Mouse (Mus musculus) heart, embryonic 16.5 days (tissue): ENCODE results near the gene Plcg2. TPM values are rescaled to one million over a fixed set of nuclear protein-coding genes. Genes with fewer than 3 reads are reported as not detected.

Source experiments
- ATAC-seq: fragments of 200-750 bp; cut with Nextera tagmentation; replicated peaks from 2 replicates; pipeline ENCODE4 v1.8.0; 2017; ENCODE audit warnings: moderate number of reproducible peaks; ENCODE audit not compliant: insufficient read depth, low FRiP score; ENCODE audit errors: extremely low read depth
- H3K27ac ChIP-seq: fragments of 300-500 bp; sonication (generic); 2 replicates; pipeline ENCODE4 v1.5.1; 2014; ENCODE audit warnings: mild to moderate bottlenecking, low read length, control low read depth, moderate library complexity
- H3K27me3 ChIP-seq: fragments of 300-500 bp; sonication (generic); 2 replicates; pipeline ENCODE4 v1.6.1; 2014; ENCODE audit warnings: low read length, mixed read lengths; ENCODE audit not compliant: control insufficient read depth, insufficient read depth
- H3K36me3 ChIP-seq: fragments of 300-500 bp; sonication (generic); 2 replicates; pipeline ENCODE4 v1.6.1; 2014; ENCODE audit not compliant: control insufficient read depth, insufficient read depth
- H3K4me1 ChIP-seq: fragments of 300-500 bp; sonication (generic); 2 replicates; pipeline ENCODE4 v1.6.1; 2014; ENCODE audit warnings: low read length, mixed read lengths; ENCODE audit not compliant: control insufficient read depth, insufficient read depth
- H3K4me2 ChIP-seq: fragments of 300-500 bp; sonication (generic); 2 replicates; pipeline ENCODE4 v1.6.1; 2014; ENCODE audit warnings: low read depth, mild to moderate bottlenecking, control low read depth, low read length
- H3K4me3 ChIP-seq: fragments of 300-500 bp; sonication (generic); 2 replicates; pipeline ENCODE4 v1.5.1; 2014; ENCODE audit warnings: mild to moderate bottlenecking, control low read depth, low read length
- H3K9ac ChIP-seq: fragments of 300-500 bp; sonication (generic); 2 replicates; pipeline ENCODE4 v1.6.1; 2014; ENCODE audit warnings: low read length, control low read depth
- H3K9me3 ChIP-seq: fragments of 300-500 bp; sonication (generic); replicated peaks from 2 replicates; pipeline ENCODE4 v1.6.1; 2016; ENCODE audit warnings: low read length; ENCODE audit not compliant: control insufficient read depth
- WGBS: fragments of 180-500 bp; shearing (Covaris S2); extraction: QIAGEN DNeasy Blood & Tissue Kit; methylation state at CpG from one replicate; pipeline ENCODE4 v1.1.7; 2014; 5-methylcytosine and 5-hydroxymethylcytosine counted together
- polyA plus RNA-seq: library from polyadenylated mRNA; unstranded; fragments of >200 nt; fragmentation: Nextera tagmentation; extraction: Ambion mirVana; gene quantifications from 2 replicates; pipeline ENCODE4 v1.2.1, GENCODE M21; 2015

Gene Plcg2
- polyA plus RNA-seq, 1 experiment from 2014 or later: 7.2 TPM

- no peak overlapping the region for H3K9ac ChIP-seq
- no peak overlapping the region for H3K4me2 ChIP-seq
- no peak overlapping the region for H3K27ac ChIP-seq
- no peak overlapping the region for H3K4me3 ChIP-seq
- ATAC-seq: no peak
- no peaks in the 10 kb centered on the region for H3K36me3 ChIP-seq
- H3K27me3 ChIP-seq: no peaks in the 10 kb centered on the region
- H3K4me1 ChIP-seq: peaks cover 2% of the 10 kb centered on the region; the same call in 1 of the 2 replicates
- WGBS: 70% methylated on average over 10 of the region's 10 CpGs
- peaks cover 4% of the 10 kb centered on the region for H3K9me3 ChIP-seq
Observed at GRCm38 (mm10) chr8:117467466-117467865, 30.6 kb upstream of the Plcg2 start.

DNA sequence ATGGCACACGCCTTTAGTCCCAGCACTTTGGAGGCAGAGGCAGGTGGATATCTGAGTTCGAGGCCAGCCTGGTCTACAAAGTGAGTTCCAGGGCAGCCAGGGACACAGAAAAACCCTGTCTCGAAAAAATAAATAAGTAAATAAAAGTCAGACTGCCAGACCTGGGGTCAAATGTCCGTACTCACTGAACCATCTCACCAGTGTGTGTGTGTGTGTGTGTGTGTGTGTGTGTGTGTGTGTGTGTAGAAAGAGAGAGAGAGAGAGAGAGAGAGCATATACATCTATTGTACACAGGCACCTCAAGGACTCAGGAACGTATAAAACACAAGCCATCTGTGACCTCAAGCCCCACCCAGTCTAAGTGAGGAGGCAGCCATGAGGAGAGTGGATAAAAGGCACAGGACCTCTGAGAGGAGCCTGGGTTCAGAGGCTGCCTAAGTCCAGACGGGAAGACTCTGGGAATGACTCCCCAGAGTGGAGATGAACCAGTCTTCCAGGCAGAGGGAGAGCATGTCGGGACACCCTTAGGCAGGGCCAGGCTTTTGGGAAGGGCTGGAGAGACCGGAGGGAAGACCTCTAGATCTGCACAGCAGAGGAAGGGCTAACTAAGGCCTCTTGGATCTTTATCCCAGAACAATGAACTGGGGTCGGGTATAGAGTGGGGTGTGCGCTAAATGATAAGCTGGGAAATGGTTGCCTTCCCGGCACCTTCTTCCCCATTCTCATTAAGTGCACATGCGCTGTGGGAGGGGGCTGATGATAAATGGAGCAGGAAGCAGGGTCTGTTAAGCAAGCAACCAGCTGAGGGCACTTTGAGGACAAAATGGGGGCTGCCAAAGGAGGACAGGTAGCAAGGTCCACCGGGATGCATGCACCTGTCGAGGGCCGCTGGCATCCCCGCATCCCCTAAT, 28.4 kb upstream of the Plcg2 start:
- H3K27ac ChIP-seq: no peak overlapping the region
- H3K4me2 ChIP-seq: peak overlapping the region; percentile 44
- 37% methylated on average over 16 of the region's 16 CpGs for WGBS
- no peak overlapping the region for H3K9ac ChIP-seq
- H3K27me3 ChIP-seq: no peaks in the 10 kb centered on the region
- no peak for ATAC-seq
- H3K36me3 ChIP-seq: no peaks in the 10 kb centered on the region
- 0 out of 2 replicates have a peak overlapping the region, but pooled peaks have one; percentile 5 for H3K4me3 ChIP-seq
- no peaks in the 10 kb centered on the region; the same call in 1 of the 2 replicates for H3K9me3 ChIP-seq
- peaks cover 2% of the 10 kb centered on the region; the same call in 1 of the 2 replicates for H3K4me1 ChIP-seq

DNA sequence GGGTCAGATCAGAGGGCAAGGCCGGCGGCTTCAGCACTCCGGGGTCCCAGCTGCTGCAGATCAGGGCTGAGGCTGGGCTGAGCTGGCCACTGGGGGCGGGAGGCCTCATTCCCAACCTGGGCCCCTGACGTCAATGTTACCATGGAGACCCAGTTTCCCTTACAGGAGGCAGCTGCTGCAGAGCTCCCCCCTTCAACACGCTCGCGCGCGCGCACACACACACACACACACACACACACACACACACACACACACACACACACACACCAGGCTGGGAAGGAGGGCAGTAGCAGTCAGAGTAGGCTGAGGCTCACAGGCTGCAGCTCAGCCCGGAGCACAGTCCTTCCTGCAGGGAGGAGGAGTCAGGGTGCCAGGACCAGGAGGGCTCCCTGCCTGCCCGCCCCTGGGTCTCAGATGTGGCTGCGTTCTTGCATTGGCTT, 27.7 kb upstream of the Plcg2 start:
- Histone ChIP-seq H3K9me3 (no peaks in the 10 kb centered on the region), H3K9ac (no peak overlapping the region), H3K27me3 (no peaks in the 10 kb centered on the region), H3K4me3 (0 out of 2 replicates have a peak overlapping the region, but pooled peaks have one; percentile 5), H3K4me1 (peaks cover 2% of the 10 kb centered on the region; the same call in 1 of the 2 replicates), H3K36me3 (no peaks in the 10 kb centered on the region), H3K4me2 (peak overlapping the region; percentile 44), H3K27ac (no peak overlapping the region)
- peak; percentile 75 for ATAC-seq
- 2% methylated on average over 13 of the region's 14 CpGs for WGBS

DNA sequence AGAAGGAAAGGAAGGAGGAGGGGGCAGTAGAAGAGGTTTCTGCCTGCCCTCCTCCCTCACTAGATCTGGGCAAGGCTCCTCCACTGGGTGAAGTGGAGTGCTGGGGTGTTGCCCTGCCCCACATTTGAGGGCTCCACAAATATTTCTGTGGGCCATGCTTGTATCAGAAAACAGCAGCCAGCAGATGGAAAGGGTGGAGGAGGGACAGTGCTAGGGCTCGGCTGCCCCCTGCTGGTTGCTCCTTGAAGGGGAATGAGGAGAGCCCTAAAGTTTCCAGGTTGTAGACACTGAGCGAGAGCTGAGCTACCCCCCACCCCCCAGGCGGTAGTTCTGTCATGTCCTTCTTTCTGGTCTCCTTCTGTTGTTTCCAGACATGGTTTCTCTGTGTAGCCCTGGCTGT, 26.9 kb upstream of the Plcg2 start:
- Histone ChIP-seq H3K4me2 (no peak overlapping the region), H3K36me3 (no peaks in the 10 kb centered on the region), H3K9ac (no peak overlapping the region), H3K9me3 (no peaks in the 10 kb centered on the region), H3K27me3 (no peaks in the 10 kb centered on the region), H3K4me1 (peaks cover 2% of the 10 kb centered on the region; the same call in 1 of the 2 replicates), H3K4me3 (no peak overlapping the region), H3K27ac (no peak overlapping the region)
- ATAC-seq: peak; percentile 21; the same call in 1 of the 2 replicates
- 27% methylated on average over 3 of the region's 3 CpGs for WGBS

DNA sequence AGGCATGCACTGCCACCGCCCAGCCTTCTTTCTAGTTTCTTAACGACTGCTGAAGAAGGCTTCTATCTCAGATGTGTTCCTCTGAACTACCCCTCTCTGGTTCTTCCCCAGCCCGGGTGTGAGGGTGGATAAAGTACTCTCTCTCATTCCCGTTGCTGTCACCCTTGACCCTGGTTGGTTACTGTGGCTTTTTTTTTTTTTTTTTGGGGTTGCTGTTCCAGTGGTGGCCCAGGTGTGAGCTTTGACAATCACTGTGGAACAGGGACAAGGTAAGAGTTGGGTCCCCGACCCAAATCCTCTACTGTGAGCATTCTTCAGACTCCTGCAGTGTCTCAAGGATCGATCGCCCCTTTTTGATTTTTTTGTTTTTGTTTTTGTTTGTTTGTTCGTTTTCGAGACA, 26.4 kb upstream of the Plcg2 start:
- no peak for ATAC-seq
- 70% methylated on average over 9 of the region's 9 CpGs for WGBS
- Histone ChIP-seq H3K9ac (no peak overlapping the region), H3K4me3 (no peak overlapping the region), H3K9me3 (no peaks in the 10 kb centered on the region), H3K4me2 (no peak overlapping the region), H3K27ac (no peak overlapping the region), H3K36me3 (no peaks in the 10 kb centered on the region), H3K27me3 (no peaks in the 10 kb centered on the region), H3K4me1 (peaks cover 2% of the 10 kb centered on the region; the same call in 1 of the 2 replicates)

DNA sequence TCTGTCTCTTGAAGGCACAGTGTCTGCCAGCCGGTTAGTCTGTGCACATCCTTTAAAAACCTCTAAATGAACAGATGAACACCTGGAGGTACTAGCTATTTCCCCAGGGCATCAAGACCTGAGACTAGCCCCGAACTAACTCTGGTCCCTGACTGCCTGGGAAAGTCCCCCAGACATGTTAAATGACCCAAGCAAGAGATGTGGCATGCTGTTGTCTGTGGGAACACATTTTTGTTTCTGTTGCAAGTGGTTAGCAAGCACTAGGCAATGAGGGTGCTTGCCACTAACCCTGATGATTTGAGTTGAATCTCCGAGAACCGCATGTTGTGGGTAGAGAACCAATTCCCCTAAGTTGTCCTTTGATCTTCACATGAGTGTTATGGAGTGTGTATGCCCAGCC, 25.8 kb upstream of the Plcg2 start:
- WGBS: 76% methylated on average over 4 of the region's 4 CpGs
- Histone ChIP-seq H3K27ac (no peak overlapping the region), H3K9ac (no peak overlapping the region), H3K36me3 (no peaks in the 10 kb centered on the region), H3K9me3 (no peaks in the 10 kb centered on the region), H3K27me3 (no peaks in the 10 kb centered on the region), H3K4me1 (peaks cover 2% of the 10 kb centered on the region; the same call in 1 of the 2 replicates), H3K4me3 (no peak overlapping the region), H3K4me2 (no peak overlapping the region)
- no peak for ATAC-seq

GRCm38 (mm10) chr8:117474944-117475343, 23.1 kb upstream of the Plcg2 start:
- Histone ChIP-seq H3K9me3 (peaks cover 2% of the 10 kb centered on the region; the same call in 1 of the 2 replicates), H3K27ac (no peak overlapping the region), H3K4me3 (no peak overlapping the region), H3K27me3 (no peaks in the 10 kb centered on the region), H3K4me1 (peaks cover 2% of the 10 kb centered on the region; the same call in 1 of the 2 replicates), H3K36me3 (no peaks in the 10 kb centered on the region), H3K4me2 (no peak overlapping the region), H3K9ac (no peak overlapping the region)
- WGBS: 2% methylated on average over 5 of the region's 5 CpGs
- peak; percentile 53; the same call in 1 of the 2 replicates for ATAC-seq

DNA sequence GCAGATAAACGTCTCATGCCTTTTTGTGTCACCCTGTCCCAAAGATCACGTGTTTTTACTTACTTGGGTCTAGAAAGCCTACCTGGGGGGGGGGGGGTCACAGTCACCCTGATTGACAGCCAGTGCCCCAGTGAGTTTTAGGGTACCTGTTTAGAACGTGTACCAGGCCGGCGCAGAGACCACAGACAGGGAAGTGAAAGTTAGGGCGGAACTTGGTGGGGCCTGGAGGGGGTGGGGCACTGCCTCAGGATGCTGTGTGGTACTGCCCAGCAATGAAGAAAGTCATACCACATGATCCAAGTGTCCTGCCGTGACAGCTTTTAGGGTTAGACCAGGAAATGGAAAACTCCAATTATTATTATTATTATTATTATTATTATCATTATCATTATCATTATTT, 22.3 kb upstream of the Plcg2 start:
- Histone ChIP-seq H3K36me3 (no peaks in the 10 kb centered on the region), H3K4me3 (no peak overlapping the region), H3K27me3 (no peaks in the 10 kb centered on the region), H3K4me1 (no peaks in the 10 kb centered on the region), H3K27ac (no peak overlapping the region), H3K9me3 (peaks cover 6% of the 10 kb centered on the region), H3K4me2 (no peak overlapping the region), H3K9ac (no peak overlapping the region)
- WGBS: 68% methylated on average over 7 of the region's 7 CpGs
- ATAC-seq: no peak

- H3K27me3 ChIP-seq: no peaks in the 10 kb centered on the region
- no peaks in the 10 kb centered on the region for H3K4me1 ChIP-seq
- no peak overlapping the region for H3K9ac ChIP-seq
- ATAC-seq: no peak
- no peak overlapping the region for H3K4me2 ChIP-seq
- no peaks in the 10 kb centered on the region for H3K36me3 ChIP-seq
- no peak overlapping the region for H3K27ac ChIP-seq
- peaks cover 6% of the 10 kb centered on the region for H3K9me3 ChIP-seq
- H3K4me3 ChIP-seq: no peak overlapping the region
Observed at GRCm38 (mm10) chr8:117478082-117478481, 20.0 kb upstream of the Plcg2 start.
